Mouse (Mus musculus): Measurements from ENCODE around the gene Lalba. TPM values are rescaled to one million over a fixed set of nuclear protein-coding genes. Genes with fewer than 3 reads are reported as not detected.
"Not testable (repeated sequence)": the region's sequence is repeated elsewhere in the genome, so short reads cannot be mapped to it uniquely, and the experiment has no call there.

Lalba gene
- total RNA-seq, 2 experiments from 2014 or later, result not detected

DNA sequence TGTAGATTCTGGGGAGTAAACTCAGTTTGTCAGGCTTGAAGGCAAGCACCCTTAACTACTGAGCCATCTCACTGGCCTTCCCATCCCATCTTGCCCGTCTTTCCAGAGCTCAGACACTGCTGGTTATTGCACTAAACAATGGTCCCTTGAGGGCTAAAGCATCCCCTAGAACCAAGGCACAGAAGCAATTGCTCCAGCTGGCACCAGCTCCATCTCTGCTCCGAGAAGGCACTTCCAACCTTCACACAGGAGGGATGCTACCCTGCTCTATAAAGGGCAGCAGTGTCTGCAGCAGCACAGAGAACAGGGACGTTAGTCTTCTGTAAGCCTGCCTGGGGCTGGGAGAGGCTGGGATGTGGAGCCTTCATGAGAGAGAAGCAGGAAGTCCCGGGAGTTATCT, 9.6 kb upstream of the Lalba start, which contains the start of gene Olfr279:
TSS of gene Olfr279 (plus strand) at position 301 of the 400 bp plus-strand sequence.
- no peak for DNase-seq (ENCODE audit: low spot score in 2 of 2)

DNA sequence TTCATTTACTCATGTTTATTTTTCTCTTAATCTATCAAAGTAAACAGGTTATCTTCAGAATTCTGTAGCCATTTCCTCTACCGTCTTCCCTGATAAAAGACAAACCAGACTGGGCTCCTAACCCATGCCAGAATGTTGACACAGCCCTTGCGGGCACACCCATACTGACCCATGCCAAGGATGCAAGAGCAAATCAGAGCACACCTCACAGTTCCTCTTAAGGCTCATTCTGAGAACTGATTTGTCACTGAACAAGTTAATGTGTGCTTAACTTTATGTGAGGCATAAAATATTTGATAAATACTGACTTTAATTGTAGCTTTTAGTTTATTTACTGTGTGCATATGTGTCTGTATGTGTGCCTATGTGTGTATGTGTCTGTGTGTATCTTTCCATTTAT, 8.8 kb upstream of the Lalba start:
- no peak for DNase-seq (ENCODE audit: low spot score in 2 of 2)

DNA sequence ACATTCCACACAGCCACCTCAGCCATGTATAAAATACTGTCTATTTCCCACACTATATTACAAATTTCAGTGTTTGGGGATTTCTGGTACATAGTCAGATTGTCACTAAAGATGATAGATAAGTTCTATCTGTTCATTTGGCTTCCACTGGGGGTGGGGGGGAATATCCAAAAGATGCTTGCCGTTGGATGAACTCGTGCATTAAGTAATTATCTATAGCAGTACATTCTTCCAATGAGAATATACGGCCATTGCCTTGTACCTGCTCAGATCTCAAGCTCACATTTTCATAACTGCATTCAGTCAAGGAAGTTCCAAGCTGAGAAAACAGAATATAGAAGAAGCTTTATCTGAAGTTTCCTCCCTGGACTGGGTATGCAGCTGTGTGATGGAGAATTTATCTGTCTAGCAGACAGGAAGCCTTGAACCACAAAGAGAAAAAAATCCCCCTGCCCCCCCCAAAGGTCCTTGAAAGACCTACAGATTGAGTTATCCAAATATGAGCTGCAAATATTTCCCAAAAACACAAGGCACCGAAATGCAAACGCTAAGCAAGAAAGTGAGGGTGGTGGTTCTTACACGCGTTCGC, 4.0 kb upstream of the Lalba start:
- no peak for DNase-seq (ENCODE audit: low spot score in 2 of 2)

DNA sequence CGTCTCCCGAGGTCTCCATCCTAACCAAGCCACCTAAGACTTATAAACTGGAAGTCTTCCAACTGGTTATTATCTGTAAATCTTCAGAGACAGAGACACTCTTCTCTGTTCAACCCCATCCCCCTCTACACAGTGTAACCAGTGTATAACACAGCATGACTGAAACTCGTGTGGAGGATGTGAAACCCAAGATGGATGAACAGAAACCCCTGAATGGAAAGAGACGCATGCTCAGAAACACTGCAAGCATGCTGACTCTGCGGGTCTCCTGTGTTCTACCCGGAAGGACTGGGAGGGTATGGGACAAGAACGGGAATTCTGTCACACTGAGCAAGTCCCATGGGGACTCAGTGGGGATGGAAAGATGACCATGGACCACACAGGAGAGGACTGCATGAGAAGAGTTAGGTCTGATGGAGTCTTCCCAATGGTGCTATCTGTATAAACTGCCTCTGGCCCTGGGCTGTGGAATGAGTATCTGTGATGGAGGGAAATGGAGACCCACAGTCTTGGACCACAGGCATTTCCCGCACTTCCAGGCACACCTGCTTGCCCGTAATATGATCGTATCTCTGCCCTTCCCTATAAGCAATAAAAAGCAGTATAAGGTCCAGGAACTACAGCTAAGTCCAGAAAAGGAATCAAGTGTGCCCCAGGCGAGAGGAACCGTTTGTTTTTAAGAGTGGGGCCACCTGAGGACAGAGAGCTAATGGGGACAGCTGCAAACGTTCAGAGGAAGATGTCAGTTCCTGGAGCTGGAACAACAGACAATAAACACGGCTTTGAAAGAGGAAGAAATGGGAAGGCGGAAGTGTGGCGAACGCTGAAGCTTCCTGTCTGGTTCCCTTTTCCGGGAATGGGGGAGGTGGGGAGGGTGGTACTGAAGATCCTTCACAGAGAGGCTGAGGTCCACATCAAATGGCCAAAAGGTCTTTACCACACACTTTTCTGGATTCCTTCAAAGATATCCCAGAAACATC, 1.7 kb upstream of the Lalba start:
- DNase-seq (ENCODE audit: low spot score in 2 of 2), result no peak

DNA sequence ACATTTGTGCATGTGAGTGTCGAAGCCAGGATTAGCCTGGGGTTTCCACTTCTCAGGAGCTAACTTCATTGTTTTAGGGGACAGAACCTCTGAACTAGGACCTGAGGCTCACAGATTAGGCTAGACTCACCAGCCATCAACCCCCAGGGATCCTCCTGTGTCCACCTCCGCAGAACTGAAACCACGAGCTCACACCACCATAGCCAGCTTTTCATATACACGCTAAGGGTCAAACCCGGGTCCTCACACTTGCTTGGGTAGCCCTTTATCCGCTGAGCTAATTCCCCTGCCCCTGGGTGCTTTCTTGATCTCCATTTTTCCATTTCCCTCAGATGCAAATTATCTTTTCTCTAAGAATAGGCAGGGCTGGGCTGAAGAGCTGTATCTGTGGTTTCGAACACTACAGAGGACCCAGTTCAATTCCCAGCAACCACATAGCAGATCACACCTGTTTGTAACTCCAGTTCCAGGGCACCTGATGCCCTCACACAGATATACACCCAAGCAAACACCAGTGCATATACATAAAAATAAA, 2.9 kb downstream of the Lalba start:
- no peak for DNase-seq (ENCODE audit: low spot score in 2 of 2)

DNA sequence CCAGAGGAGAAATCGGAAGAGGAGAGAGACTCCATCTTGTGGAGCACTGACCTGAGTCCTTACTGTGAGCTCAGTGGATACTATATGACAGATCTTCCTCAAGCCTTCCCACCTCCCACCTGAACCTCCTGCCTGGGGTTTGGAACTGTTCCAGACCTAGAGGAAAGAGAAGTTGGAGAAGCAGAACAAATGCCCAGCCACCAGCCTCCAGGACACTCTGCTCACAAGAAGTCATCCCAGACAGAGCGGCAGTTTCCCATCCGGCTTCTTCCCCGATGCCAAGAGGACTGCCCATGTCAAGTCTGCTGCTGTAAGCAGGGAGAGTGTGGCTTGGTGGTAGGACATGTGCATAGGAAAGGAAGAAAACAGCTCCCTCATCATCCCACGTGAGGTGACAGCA, 6.2 kb downstream of the Lalba start:
- no peak for DNase-seq (ENCODE audit: low spot score in 2 of 2)

DNA sequence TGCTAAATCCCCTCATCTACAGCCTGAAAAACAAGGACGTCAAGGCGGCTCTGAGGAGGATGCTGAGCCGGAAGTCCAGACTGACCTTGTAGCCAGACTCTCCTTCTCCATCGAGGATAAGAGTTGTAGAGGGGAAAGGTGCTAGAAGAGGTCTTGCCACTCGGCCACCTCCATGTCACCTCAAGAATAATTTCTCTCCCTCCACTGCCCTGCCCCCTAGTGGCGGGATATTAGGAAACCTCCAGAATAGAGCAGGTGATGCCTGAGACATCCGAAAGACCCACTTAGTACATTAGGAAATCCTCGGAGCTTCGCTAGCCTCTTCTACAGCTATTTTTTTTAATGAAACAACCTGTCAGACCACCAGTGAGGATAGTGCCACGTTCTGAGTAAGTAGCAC, 7.1 kb downstream of the Lalba start:
- peak; percentile 48 to 59 for DNase-seq (ENCODE audit: low spot score in 2 of 2)

DNA sequence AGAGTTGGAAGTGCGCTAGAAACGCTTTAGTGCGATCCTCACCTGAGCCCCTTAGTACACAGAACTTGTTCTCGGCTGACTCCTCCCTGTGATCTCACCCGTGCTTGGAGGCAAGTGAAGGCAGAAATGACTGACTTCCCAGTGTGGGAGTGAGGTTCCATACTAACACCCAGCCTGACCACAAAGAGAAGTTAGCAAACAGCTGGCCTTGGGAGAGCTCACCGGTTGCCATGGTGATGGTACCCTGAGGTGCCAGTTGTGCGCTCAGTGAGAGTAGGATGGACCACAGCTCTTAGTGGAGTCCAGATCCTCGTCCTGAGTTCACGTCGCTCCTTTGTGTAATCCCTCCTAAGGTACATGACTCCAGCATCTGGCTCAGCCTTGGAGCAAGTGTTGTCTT, 7.6 kb downstream of the Lalba start:
- DNase-seq (ENCODE audit: low spot score in 2 of 2), result no peak

DNA sequence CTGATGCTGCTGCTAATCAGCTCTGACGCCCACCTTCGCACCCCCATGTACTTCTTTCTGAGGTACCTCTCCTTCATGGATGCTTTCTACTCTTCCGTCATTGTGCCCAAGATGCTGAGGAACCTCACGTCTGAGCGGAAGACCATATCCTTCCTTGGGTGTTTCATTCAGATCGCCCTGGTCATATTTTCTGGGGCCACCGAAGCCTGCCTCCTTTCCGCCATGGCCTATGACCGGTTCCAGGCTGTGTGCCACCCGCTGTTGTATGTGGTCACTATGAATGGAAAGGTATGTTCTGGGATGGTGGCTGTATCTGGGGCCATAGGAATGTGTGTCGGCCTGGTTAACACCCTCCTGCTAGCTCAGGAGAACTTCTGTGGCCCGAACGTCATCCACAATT, 11.0 kb downstream of the Lalba start:
- DNase-seq (ENCODE audit: low spot score in 2 of 2), result no peak

DNA sequence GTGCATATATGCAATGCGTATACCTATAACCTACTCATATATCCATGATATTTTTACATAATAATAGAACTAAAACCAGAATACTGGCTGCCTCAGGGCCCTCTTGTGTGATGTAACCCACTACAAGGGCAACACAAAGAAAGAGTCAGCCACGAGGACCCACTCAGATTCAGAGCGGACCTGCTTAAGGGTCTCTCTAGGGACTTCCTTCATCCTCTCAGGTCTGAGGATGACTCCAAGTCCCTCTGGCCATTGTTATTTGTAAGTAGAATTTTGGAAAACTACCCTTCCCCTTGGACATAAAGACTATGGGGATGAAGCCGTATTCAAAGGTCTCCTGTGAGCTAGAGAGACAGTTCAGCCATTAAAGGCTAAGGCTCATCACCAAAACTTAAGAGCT, 12.9 kb downstream of the Lalba start, which contains the start of gene OR5BS1P:
TSS of gene OR5BS1P (plus strand) at position 301 of the 400 bp plus-strand sequence.
- DNase-seq (ENCODE audit: low spot score in 2 of 2), result no peak

DNA sequence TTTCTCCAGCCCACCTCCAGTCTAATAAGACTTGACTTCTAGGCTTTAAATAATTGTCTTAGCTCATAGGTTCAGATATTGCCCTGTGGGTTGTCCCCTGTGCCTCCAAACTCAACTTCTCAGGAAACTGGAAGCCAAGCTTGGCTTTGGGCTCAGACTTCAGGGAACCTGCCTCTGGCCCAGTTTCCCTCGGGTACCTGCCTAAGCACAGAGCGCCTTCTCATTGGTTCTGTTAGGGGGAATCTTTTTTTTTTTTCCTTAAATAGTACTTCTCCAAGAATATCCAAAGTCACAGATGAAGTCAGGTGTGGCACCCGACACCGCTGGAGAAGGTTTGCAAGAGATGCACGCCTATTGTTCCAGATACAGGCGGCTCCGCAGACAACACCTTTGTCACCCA, 30.2 kb downstream of the Lalba start, which contains the start of gene Olfr281:
TSS of gene Olfr281 (plus strand) at position 301 of the 400 bp plus-strand sequence.
- no peak for DNase-seq (ENCODE audit: low spot score in 2 of 2)

DNA sequence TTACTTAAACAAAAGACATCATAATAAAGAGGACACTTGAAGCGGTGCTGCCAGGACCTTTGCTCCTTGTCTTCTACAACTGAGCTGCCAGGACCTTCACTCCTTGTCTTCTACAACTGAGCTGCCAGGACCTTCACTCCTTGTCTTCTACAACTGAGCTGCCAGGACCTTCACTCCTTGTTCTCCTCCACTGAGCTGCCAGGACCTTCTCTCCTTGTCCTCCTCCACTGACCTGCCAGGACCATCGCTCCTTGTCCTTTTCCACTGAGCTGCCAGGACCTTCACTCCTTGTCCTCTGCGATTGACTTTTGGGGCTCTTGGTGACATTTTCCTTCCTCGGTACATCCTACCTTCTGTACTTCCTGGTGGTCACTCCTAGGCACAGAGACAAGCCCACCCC, 34.0 kb downstream of the Lalba start:
- no peak for DNase-seq (ENCODE audit: low spot score in 2 of 2)

DNA sequence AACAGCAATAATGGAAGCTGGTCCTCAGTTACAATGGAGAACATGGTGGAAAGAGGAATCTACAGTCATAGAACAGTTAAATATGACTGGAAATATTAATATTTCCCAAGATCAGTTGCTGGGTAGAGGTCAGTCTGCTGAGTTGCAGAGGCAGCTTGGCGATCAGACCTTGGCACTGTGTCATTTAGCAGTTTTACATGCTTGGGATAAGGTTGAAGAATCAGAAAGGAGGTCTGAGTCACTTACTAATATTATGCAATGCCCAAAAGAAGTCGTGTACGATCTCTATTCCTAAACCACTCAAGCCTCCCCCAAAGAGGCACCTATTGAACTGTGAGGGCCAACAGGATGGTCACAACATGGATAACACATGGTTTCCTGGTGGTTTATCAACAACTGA, 38.0 kb downstream of the Lalba start:
- DNase-seq (ENCODE audit: low spot score in 2 of 2), result no peak

DNA sequence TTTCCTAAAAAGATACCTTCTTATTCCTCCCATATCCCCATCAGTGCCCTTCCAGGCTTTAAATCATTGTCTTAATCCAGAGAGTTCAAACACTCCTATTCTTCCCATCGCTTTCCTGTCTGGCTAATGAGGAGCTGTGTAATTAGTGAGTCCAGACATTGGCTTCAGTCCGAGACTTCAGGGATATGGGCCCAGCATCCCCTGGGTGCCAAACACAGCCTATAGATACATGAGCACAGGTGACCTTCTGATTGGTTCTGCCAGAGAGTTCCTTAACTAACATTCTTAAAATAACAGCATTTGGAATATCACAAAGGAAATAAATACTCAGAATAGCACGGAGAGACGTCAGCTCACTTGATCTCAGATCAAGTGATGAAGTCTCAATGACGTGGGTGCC, 51.6 kb downstream of the Lalba start, which contains the start of gene Olfr282:
TSS of gene Olfr282 (plus strand) at position 301 of the 400 bp plus-strand sequence.
- DNase-seq (ENCODE audit: low spot score in 2 of 2), result not testable (repeated sequence)

Small RNA genes within 50 kb of the gene (microRNA-seq; reads per million reads assigned to microRNA genes)
- 67.4 to 75.2 reads per million in 2 experiments for gene Mir1291 (ENCODE audit: borderline number of aligned reads in 2 of 2)

Other genes with a start within 250 kb of the Lalba start
- gene Olfr286, start 248.3 kb downstream of the Lalba start, total RNA-seq (2021), result not detected
- gene H1fnt, start 225.4 kb downstream of the Lalba start, total RNA-seq (2021), result not detected
- gene Zfp641, start 186.6 kb downstream of the Lalba start, total RNA-seq (2021), result 1 to 10 TPM; 3.8 to 4.6 TPM
- not detected for gene Olfr285, start 165.4 kb downstream of the Lalba start, total RNA-seq (2021)
- gene Olfr284, start 141.7 kb downstream of the Lalba start, total RNA-seq (2021), result not detected
- gene Olfr283, start 101.8 kb downstream of the Lalba start, total RNA-seq (2021), result not detected
- gene Olfr282, start 51.5 kb downstream of the Lalba start, total RNA-seq (2021), result not detected
- gene Olfr281, start 30.1 kb downstream of the Lalba start, total RNA-seq (2021), result not detected
- gene OR5BS1P, start 12.8 kb downstream of the Lalba start, total RNA-seq (2021), result not detected
- gene Olfr279, start 9.7 kb upstream of the Lalba start, total RNA-seq (2021), result not detected
- gene Kansl2, start 51.5 kb upstream of the Lalba start, total RNA-seq (2021), result 10 to 100 TPM; 79.2 to 90.9 TPM
- 10 to 100 TPM; 52.5 to 65.9 TPM for gene Ccnt1, start 88.2 kb upstream of the Lalba start, total RNA-seq (2021)
- gene 4930415O20Rik, start 88.3 kb upstream of the Lalba start, total RNA-seq (2021), result 1 to 10 TPM in 1 of 2 experiments, not detected in 1; 1.2 TPM
- gene Adcy6, start 127.4 kb upstream of the Lalba start, total RNA-seq (2021), result 10 to 100 TPM; 48.7 to 83.1 TPM
- gene Cacnb3, start 148.1 kb upstream of the Lalba start, total RNA-seq (2021), result 10 to 100 TPM; 11.9 to 14.3 TPM
- gene Ddx23, start 180.2 kb upstream of the Lalba start, total RNA-seq (2021), result 10 to 100 TPM; 80.7 to 83.8 TPM
- 1 to 10 TPM; 2.0 to 7.6 TPM for gene Rnd1, start 194.7 kb upstream of the Lalba start, total RNA-seq (2021)
- under 1 TPM; 0.43 to 0.45 TPM for gene Ccdc65, start 225.5 kb upstream of the Lalba start, total RNA-seq (2021)
- gene Fkbp11, start 245.5 kb upstream of the Lalba start, total RNA-seq (2021), result 1 to 10 TPM; 4.7 to 6.7 TPM

All from adrenal gland, adult 18-20 months (tissue).